Mouse (Mus musculus) ES-Bruce4 (cell line): Measurements from ENCODE around the gene Rhoh. TPM values are rescaled to one million over a fixed set of nuclear protein-coding genes. Genes with fewer than 3 reads are reported as not detected.

ENCODE experiments used
- H3K27ac ChIP-seq: 2 replicates; pipeline ENCODE4 v1.5.1; 2012; ENCODE audit warnings: low read length, inconsistent platforms; ENCODE audit not compliant: insufficient read depth
- H3K27me3 ChIP-seq: 2 replicates; pipeline ENCODE4 v1.6.1; 2012; ENCODE audit warnings: mild to moderate bottlenecking, low read length, inconsistent platforms; ENCODE audit not compliant: control insufficient read depth, poor library complexity, insufficient read depth, severe bottlenecking
- H3K36me3 ChIP-seq: 2 replicates; pipeline ENCODE4 v1.6.1; 2012; ENCODE audit warnings: inconsistent platforms, mild to moderate bottlenecking, low read length, moderate library complexity; ENCODE audit not compliant: control insufficient read depth, poor library complexity, insufficient read depth, severe bottlenecking
- H3K4me1 ChIP-seq: one replicate; pipeline ENCODE4 v1.8.1; 2011; ENCODE audit warnings: low read length; ENCODE audit not compliant: control insufficient read depth, insufficient read depth
- H3K4me3 ChIP-seq: 2 replicates; pipeline ENCODE4 v1.5.1; 2011; ENCODE audit warnings: low read depth, mild to moderate bottlenecking, low read length
- H3K9ac ChIP-seq: 2 replicates; pipeline ENCODE4 v1.6.1; 2012; ENCODE audit warnings: low read depth, mild to moderate bottlenecking, inconsistent platforms; ENCODE audit not compliant: poor library complexity, severe bottlenecking
- H3K9me3 ChIP-seq: replicated peaks from 2 replicates; pipeline ENCODE4 v1.6.1; 2012; ENCODE audit warnings: mild to moderate bottlenecking, low read length, inconsistent platforms; ENCODE audit not compliant: control insufficient read depth, poor library complexity, insufficient read depth, severe bottlenecking
- CTCF ChIP-seq: IDR thresholded peaks from one replicate; pipeline ENCODE4 v1.8.1; 2011; ENCODE audit warnings: low read depth, low read length
- EP300 ChIP-seq: IDR thresholded peaks from 2 replicates; pipeline ENCODE4 v1.6.1; 2011; ENCODE audit warnings: low read depth, low read length; ENCODE audit not compliant: insufficient read depth
- POLR2A ChIP-seq: IDR thresholded peaks from one replicate; pipeline ENCODE4 v1.8.1; 2011; ENCODE audit warnings: low read length; ENCODE audit not compliant: insufficient read depth
- polyA plus RNA-seq: library from polyadenylated mRNA; stranded (reverse); fragments of >200 nt; gene quantifications from 2 replicates; pipeline ENCODE4 v1.2.4, GENCODE M21; 2011; ENCODE audit warnings: low read depth; ENCODE audit not compliant: missing spikeins, insufficient read depth, insufficient read length

Gene Rhoh
- polyA plus RNA-seq, 1 experiment = 0.12 TPM

GRCm38 (mm10) chr5:65863349-65863749, 2.3 kb downstream of the Rhoh start:
- Histone ChIP-seq H3K27me3 (no peaks in the 10 kb centered on the region; the same call in 1 of the 2 replicates), H3K9ac (no peak overlapping the region), H3K9me3 (no peaks in the 10 kb centered on the region), H3K4me3 (no peak overlapping the region), H3K4me1 (no peaks in the 10 kb centered on the region), H3K27ac (no peak overlapping the region), H3K36me3 (no peaks in the 10 kb centered on the region)
- no peak for TF ChIP-seq EP300
- TF ChIP-seq POLR2A = no peak
- no peak for TF ChIP-seq CTCF

- Histone ChIP-seq H3K36me3 (no peaks in the 10 kb centered on the region), H3K27me3 (no peaks in the 10 kb centered on the region; the same call in 1 of the 2 replicates), H3K9ac (no peak overlapping the region), H3K9me3 (no peaks in the 10 kb centered on the region), H3K4me1 (no peaks in the 10 kb centered on the region), H3K27ac (no peak overlapping the region), H3K4me3 (no peak overlapping the region)
- TF ChIP-seq EP300 (no peak), CTCF (no peak), POLR2A (no peak)
Measured at GRCm38 (mm10) chr5:65864486-65864885, 3.5 kb downstream of the Rhoh start.

GRCm38 (mm10) chr5:65864946-65865345, 3.9 kb downstream of the Rhoh start:
- Histone ChIP-seq H3K4me1 (no peaks in the 10 kb centered on the region), H3K27ac (no peak overlapping the region), H3K9me3 (no peaks in the 10 kb centered on the region), H3K4me3 (no peak overlapping the region), H3K27me3 (no peaks in the 10 kb centered on the region; the same call in 1 of the 2 replicates), H3K9ac (no peak overlapping the region), H3K36me3 (no peaks in the 10 kb centered on the region)
- no peak for TF ChIP-seq POLR2A
- no peak for TF ChIP-seq EP300
- TF ChIP-seq CTCF = no peak

- no peaks in the 10 kb centered on the region for H3K4me1 ChIP-seq
- H3K9me3 ChIP-seq = no peaks in the 10 kb centered on the region
- H3K27ac ChIP-seq = no peak overlapping the region
- no peaks in the 10 kb centered on the region for H3K36me3 ChIP-seq
- H3K4me3 ChIP-seq = no peak overlapping the region
- H3K9ac ChIP-seq = no peak overlapping the region
- H3K27me3 ChIP-seq = no peaks in the 10 kb centered on the region; the same call in 1 of the 2 replicates
- TF ChIP-seq EP300 (no peak), CTCF (no peak), POLR2A (no peak)
Measured at GRCm38 (mm10) chr5:65866591-65866990, 5.6 kb downstream of the Rhoh start.

GRCm38 (mm10) chr5:65867380-65868116, 6.5 kb downstream of the Rhoh start:
- Histone ChIP-seq H3K27me3 (no peaks in the 10 kb centered on the region; the same call in 1 of the 2 replicates), H3K9ac (no peak overlapping the region), H3K4me3 (no peak overlapping the region), H3K36me3 (no peaks in the 10 kb centered on the region), H3K27ac (no peak overlapping the region), H3K4me1 (no peaks in the 10 kb centered on the region), H3K9me3 (no peaks in the 10 kb centered on the region)
- TF ChIP-seq CTCF = no peak
- TF ChIP-seq POLR2A = no peak
- TF ChIP-seq EP300 = no peak

GRCm38 (mm10) chr5:65868419-65868818, 7.4 kb downstream of the Rhoh start:
- Histone ChIP-seq H3K9me3 (no peaks in the 10 kb centered on the region), H3K9ac (no peak overlapping the region), H3K27ac (no peak overlapping the region), H3K27me3 (no peaks in the 10 kb centered on the region; the same call in 1 of the 2 replicates), H3K4me1 (no peaks in the 10 kb centered on the region), H3K36me3 (no peaks in the 10 kb centered on the region), H3K4me3 (no peak overlapping the region)
- TF ChIP-seq POLR2A (no peak), EP300 (no peak)
